Mouse (Mus musculus) E14TG2a.4 (cell line): ENCODE data around the gene Gm49384.

Source experiments
- CTCF ChIP-seq: conservative IDR thresholded peaks from 2 replicates; pipeline ENCODE4 v1.5.1; 2014; ENCODE audit warnings: low read length
- POU5F1 ChIP-seq: IDR thresholded peaks from 2 replicates; pipeline ENCODE4 v1.6.1; 2014; ENCODE audit warnings: low read length, borderline replicate concordance

DNA sequence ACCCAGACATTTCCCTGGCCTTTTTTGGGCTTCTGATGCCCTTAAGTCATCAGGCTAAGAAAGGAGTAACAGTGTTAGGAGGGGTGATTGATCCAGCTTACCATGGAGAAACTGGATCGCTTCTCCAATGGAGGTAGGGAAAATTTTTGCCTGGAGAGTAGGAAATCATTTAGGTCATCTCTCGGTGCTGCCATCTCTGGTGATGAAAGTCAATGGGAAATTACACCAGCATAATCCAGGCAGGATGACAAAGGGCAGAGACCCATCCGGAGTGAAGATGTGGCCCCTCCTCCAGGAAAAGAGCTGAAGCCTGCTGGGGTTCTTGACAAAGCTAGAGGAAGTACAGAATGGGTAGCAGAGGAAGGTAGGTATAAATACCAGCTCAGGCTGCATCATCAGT, 34.2 kb upstream of the Gm49384 start:
- TF ChIP-seq CTCF (no peak), POU5F1 (no peak)
